ENCODE assay signal across 14 mouse cellular contexts in genomic region chr19:55791293-55791692, GRCm38 (mm10). TPM values are rescaled to one million over a fixed set of nuclear protein-coding genes. Genes with fewer than 3 reads are reported as not detected.
DNase-seq lines count a peak whose midpoint lies in the region; ATAC-seq and TF ChIP-seq lines count a peak whose summit lies in the region.
"Had no signal": no experiment of that assay in that cellular context is flagged by ENCODE, and none has a peak within 500 bp of the region (broad histone marks: within the 10 kb centered on the region; RNA-seq: fewer than 3 reads in every experiment).

No protein-coding gene starts in this region.

- no peak overlapping the region for H3K4me3 ChIP-seq in gastrocnemius, adult 2 months
- H3K4me3 ChIP-seq in lung, embryonic 16.5 days (ENCODE audit: low read length) = no peak overlapping the region
- no peak overlapping the region for H3K4me3 ChIP-seq in heart, embryonic 16.5 days (ENCODE audit: low read length)
- no peak overlapping the region for H3K4me3 ChIP-seq in stomach, postnatal 0 days (ENCODE audit: low read depth, low read length)
- H3K4me3 ChIP-seq in left cerebral cortex, adult 2 months = no peak overlapping the region
- H3K4me3 ChIP-seq: forebrain, embryonic 12.5 days; limb, embryonic 13.5 days; midbrain, embryonic 10.5 days; myocyte had no signal

- intact Hi-C loops in gastrocnemius, adult 2 months (cut with DNase I) = no loop called here
- intact Hi-C loops in gastrocnemius, postnatal 36 days (cut with DNase I) = no loop called here
- intact Hi-C loops in left cerebral cortex, adult 2 months (cut with DNase I) = no loop called here

- no peak for DNase-seq in gastrocnemius, adult 2 months
- no peak for DNase-seq in gastrocnemius, postnatal 36 days
- no peak for DNase-seq in lung, adult 18-20 months
- DNase-seq in stomach, postnatal 0 days (ENCODE audit: low spot score) = no peak
- no peak for DNase-seq in kidney, postnatal 4 days
- DNase-seq in left cerebral cortex, adult 2 months (ENCODE audit: extremely low spot score in 1 of 2, low spot score in 2 of 2) = no peak
- DNase-seq: lung, postnatal 14 days; retina, postnatal 1 day had no signal

- H3K9ac ChIP-seq in lung, embryonic 16.5 days (ENCODE audit: low read length) = no peak overlapping the region; the same call in 1 of the 2 replicates
- H3K9ac ChIP-seq in heart, embryonic 16.5 days (ENCODE audit: low read length) = no peak overlapping the region
- H3K9ac ChIP-seq in stomach, postnatal 0 days (ENCODE audit: low read length) = no peak overlapping the region
- H3K9ac ChIP-seq: forebrain, embryonic 12.5 days; limb, embryonic 13.5 days had no signal

- no peak for TF ChIP-seq CTCF in gastrocnemius, adult 2 months (IDR thresholded peaks at IDR 0.05)
- no peak for TF ChIP-seq CTCF in stomach, postnatal 0 days (IDR thresholded peaks at IDR 0.05; ENCODE audit: low read depth)
- TF ChIP-seq CTCF in left cerebral cortex, adult 2 months (IDR thresholded peaks at IDR 0.05) = no peak

- TF ChIP-seq EP300 in stomach, postnatal 0 days (optimal IDR thresholded peaks at IDR 0.05) = no peak

- H3K4me1 ChIP-seq in lung, embryonic 16.5 days (replicated peaks; ENCODE audit: control insufficient read depth, insufficient read depth, low read length) = peaks cover 12% of the 10 kb centered on the region
- peaks cover 32% of the 10 kb centered on the region for H3K4me1 ChIP-seq in heart, embryonic 16.5 days (ENCODE audit: control insufficient read depth, insufficient read depth, low read length)
- H3K4me1 ChIP-seq in stomach, postnatal 0 days (replicated peaks; ENCODE audit: control insufficient read depth, insufficient read depth) = peaks cover 16% of the 10 kb centered on the region

- no peaks in the 10 kb centered on the region for H3K9me3 ChIP-seq in lung, embryonic 16.5 days (ENCODE audit: control insufficient read depth, low read length)
- no peaks in the 10 kb centered on the region for H3K9me3 ChIP-seq in heart, embryonic 16.5 days (replicated peaks; ENCODE audit: control insufficient read depth, low read length)
- H3K9me3 ChIP-seq in stomach, postnatal 0 days (ENCODE audit: control insufficient read depth, low read length) = no peaks in the 10 kb centered on the region
- H3K9me3 ChIP-seq: forebrain, embryonic 12.5 days; limb, embryonic 13.5 days; midbrain, embryonic 10.5 days had no signal

- no peaks in the 10 kb centered on the region for H3K27me3 ChIP-seq in lung, embryonic 16.5 days (ENCODE audit: control insufficient read depth, insufficient read depth, low read depth, low read length)
- H3K27me3 ChIP-seq in heart, embryonic 16.5 days (ENCODE audit: control insufficient read depth, insufficient read depth, low read length) = no peaks in the 10 kb centered on the region
- no peaks in the 10 kb centered on the region for H3K27me3 ChIP-seq in stomach, postnatal 0 days (ENCODE audit: control insufficient read depth, insufficient read depth, low read length)
- H3K27me3 ChIP-seq: forebrain, embryonic 12.5 days; limb, embryonic 13.5 days had no signal

- ATAC-seq in lung, embryonic 16.5 days (ENCODE audit: low read depth) = no peak
- no peak for ATAC-seq in heart, embryonic 16.5 days (replicated peaks; ENCODE audit: extremely low read depth, insufficient read depth, low FRiP score)
- ATAC-seq in stomach, postnatal 0 days (ENCODE audit: low FRiP score, low TSS enrichment) = 0 out of 2 replicates have a peak, but pooled peaks have one; percentile 1

- 59% methylated on average over 6 of the region's 6 CpGs for WGBS in lung, embryonic 16.5 days
- WGBS in heart, embryonic 16.5 days = 59% methylated on average over 6 of the region's 6 CpGs
- 47% methylated on average over 6 of the region's 6 CpGs for WGBS in stomach, postnatal 0 days

- no peak overlapping the region for H3K4me2 ChIP-seq in lung, embryonic 16.5 days (ENCODE audit: low read depth, low read length)
- no peak overlapping the region for H3K4me2 ChIP-seq in heart, embryonic 16.5 days (ENCODE audit: low read depth, low read length)
- no peak overlapping the region for H3K4me2 ChIP-seq in stomach, postnatal 0 days (replicated peaks; ENCODE audit: low read depth)
- H3K4me2 ChIP-seq: forebrain, embryonic 12.5 days; limb, embryonic 13.5 days had no signal

- no peaks in the 10 kb centered on the region for H3K36me3 ChIP-seq in lung, embryonic 16.5 days (ENCODE audit: control insufficient read depth, insufficient read depth, low read length)
- no peaks in the 10 kb centered on the region for H3K36me3 ChIP-seq in heart, embryonic 16.5 days (ENCODE audit: control insufficient read depth, insufficient read depth)
- H3K36me3 ChIP-seq in stomach, postnatal 0 days (ENCODE audit: control insufficient read depth, insufficient read depth, low read length) = no peaks in the 10 kb centered on the region

- H3K27ac ChIP-seq in gastrocnemius, adult 2 months = peak overlapping the region; percentile 59
- peak overlapping the region; percentile 40 for H3K27ac ChIP-seq in lung, embryonic 16.5 days (ENCODE audit: low read length)
- peak overlapping the region; percentile 66 for H3K27ac ChIP-seq in heart, embryonic 16.5 days (ENCODE audit: low read length)
- H3K27ac ChIP-seq in stomach, postnatal 0 days (replicated peaks) = peak overlapping the region; percentile 81
- H3K27ac ChIP-seq in left cerebral cortex, adult 2 months = no peak overlapping the region
- H3K27ac ChIP-seq: forebrain, embryonic 12.5 days; limb, embryonic 13.5 days had no signal

RNA-seq across cellular contexts. Expression of gene Tcf7l2, which starts 49.7 kb away (rescaled TPM):
- total RNA-seq in gastrocnemius, adult 2 months (2021) = 10 to 100 TPM; 10.3 to 11.0 TPM
- 1 to 10 TPM; 6.6 to 9.7 TPM for total RNA-seq in gastrocnemius, postnatal 36 days (2021)
- polyA plus RNA-seq in lung, embryonic 16.5 days (2015; fragmentation: Nextera tagmentation; extraction: Ambion mirVana) = 41.0 and 50.7 TPM in 2 replicates
- polyA plus RNA-seq in heart, embryonic 16.5 days (2015; fragmentation: Nextera tagmentation; extraction: Ambion mirVana) = 36.6 and 45.6 TPM in 2 replicates
- polyA plus RNA-seq in stomach, postnatal 0 days (2015; fragmentation: Nextera tagmentation; extraction: Ambion mirVana) = 40.6 and 41.7 TPM in 2 replicates
- total RNA-seq in left cerebral cortex, adult 2 months (2021) = 1 to 10 TPM; 8.1 to 9.0 TPM
